Mouse (Mus musculus): ENCODE results near the gene Gm20388. TPM values are rescaled to one million over a fixed set of nuclear protein-coding genes. Genes with fewer than 3 reads are reported as not detected.

The Gm20388 gene
- polyA plus RNA-seq, 1 experiment: 49.7 TPM

- Histone ChIP-seq H3K36me3 (ENCODE audit: control insufficient read depth, insufficient read depth, low read length) (no peaks in the 10 kb centered on the region), H3K27me3 (replicated peaks; ENCODE audit: control insufficient read depth, insufficient read depth, low read length) (no peaks in the 10 kb centered on the region), H3K4me1 (ENCODE audit: control insufficient read depth, insufficient read depth, low read length) (peaks cover 7% of the 10 kb centered on the region; the same call in 1 of the 2 replicates), H3K27ac (ENCODE audit: insufficient read depth, low read depth, low read length) (no peak overlapping the region), H3K4me3 (ENCODE audit: insufficient read depth, low read depth, low read length) (no peak overlapping the region)
- DNase-seq: no peak
- 86% methylated on average over 9 of the region's 9 CpGs for WGBS
- no peak for TF ChIP-seq POLR2A (IDR thresholded peaks at IDR 0.05; ENCODE audit: low read depth, low read length)
- no peak for TF ChIP-seq CTCF (conservative IDR thresholded peaks at IDR 0.05; ENCODE audit: insufficient read depth, insufficient read length, low read depth, low read length)
Observed at GRCm38 (mm10) chr8:121297299-121297698, 1386.7 kb downstream of the Gm20388 start.

DNA sequence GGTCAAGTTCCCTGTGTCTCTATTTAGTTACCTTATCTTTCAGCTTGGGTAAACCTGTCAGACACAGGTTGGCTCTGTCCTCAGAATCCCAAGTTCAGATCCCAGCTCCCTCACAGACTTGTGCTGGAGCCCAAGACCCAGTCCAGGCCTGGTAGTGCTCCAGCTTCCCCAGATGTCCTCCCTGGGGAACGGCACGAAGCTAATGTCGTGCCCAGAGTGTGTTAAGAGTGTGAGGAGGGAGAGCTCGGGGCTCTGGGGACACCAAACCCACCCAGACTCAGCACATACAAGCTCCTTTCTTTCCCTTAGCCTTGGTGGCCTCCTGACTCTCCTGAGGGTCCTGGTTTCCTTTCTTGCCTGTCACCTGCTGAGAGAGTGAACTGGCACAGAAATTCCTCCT, 1389.4 kb downstream of the Gm20388 start:
- H3K4me1 ChIP-seq (ENCODE audit: control insufficient read depth, insufficient read depth, low read length): peaks cover 8% of the 10 kb centered on the region; the same call in 1 of the 2 replicates
- no peaks in the 10 kb centered on the region for H3K27me3 ChIP-seq (replicated peaks; ENCODE audit: control insufficient read depth, insufficient read depth, low read length)
- WGBS: 62% methylated on average over 4 of the region's 4 CpGs
- H3K36me3 ChIP-seq (ENCODE audit: control insufficient read depth, insufficient read depth, low read length): no peaks in the 10 kb centered on the region
- H3K4me3 ChIP-seq (ENCODE audit: insufficient read depth, low read depth, low read length): no peak overlapping the region
- H3K27ac ChIP-seq (ENCODE audit: insufficient read depth, low read depth, low read length): no peak overlapping the region
- DNase-seq: no peak
- TF ChIP-seq CTCF (conservative IDR thresholded peaks at IDR 0.05; ENCODE audit: insufficient read depth, insufficient read length, low read depth, low read length) (no peak), POLR2A (IDR thresholded peaks at IDR 0.05; ENCODE audit: low read depth, low read length) (no peak)

DNA sequence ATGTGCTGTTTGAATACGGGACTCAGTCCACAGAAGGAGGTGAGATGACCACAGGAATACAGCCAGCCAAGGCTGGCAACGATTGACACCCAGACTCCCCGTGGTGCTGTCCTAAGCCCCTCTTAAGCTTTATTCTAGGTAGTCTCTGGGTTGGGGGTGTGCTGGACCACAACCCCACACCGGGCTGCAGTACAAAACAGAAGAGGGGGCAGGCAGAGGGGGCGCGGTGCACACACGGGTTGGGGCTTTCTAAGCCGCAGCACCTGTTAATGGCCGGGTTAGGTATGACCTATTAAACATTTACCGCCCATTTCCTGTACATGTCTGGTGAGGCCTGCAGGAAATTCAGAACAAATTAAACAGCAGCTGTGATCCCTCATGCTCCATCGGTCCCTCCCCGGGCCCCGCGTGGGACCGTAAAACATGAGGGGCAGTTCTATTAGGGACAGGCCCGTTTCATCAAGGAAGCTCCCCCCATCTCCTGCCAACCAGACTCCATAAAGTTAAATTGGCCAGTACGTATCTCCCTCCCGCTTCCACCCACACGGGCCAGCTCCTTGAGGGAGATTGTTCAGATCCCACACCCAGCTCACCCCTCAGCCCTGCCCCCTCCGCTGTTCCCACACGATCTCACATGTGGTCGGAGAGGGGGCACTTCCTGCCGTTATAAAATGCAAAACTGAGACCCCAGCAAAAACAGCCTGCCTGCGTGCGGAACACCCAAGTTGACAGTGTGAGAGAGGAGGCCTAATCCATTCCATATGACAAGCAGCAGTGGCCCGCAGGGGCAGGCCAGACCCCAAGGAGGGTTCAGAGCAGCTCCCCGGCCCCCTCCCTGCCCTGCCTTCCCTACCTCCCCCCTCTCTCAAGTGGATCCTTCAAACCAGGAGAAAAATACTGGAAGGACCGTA, 1390.1 kb downstream of the Gm20388 start:
- H3K27ac ChIP-seq (ENCODE audit: insufficient read depth, low read depth, low read length): peak overlapping the region; percentile 24; the same call in 1 of the 2 replicates
- DNase-seq: peak; percentile 45
- no peak for TF ChIP-seq CTCF (conservative IDR thresholded peaks at IDR 0.05; ENCODE audit: insufficient read depth, insufficient read length, low read depth, low read length)
- TF ChIP-seq POLR2A (IDR thresholded peaks at IDR 0.05; ENCODE audit: low read depth, low read length): no peak
- H3K4me3 ChIP-seq (ENCODE audit: insufficient read depth, low read depth, low read length): no peak overlapping the region
- no peaks in the 10 kb centered on the region for H3K27me3 ChIP-seq (replicated peaks; ENCODE audit: control insufficient read depth, insufficient read depth, low read length)
- H3K36me3 ChIP-seq (ENCODE audit: control insufficient read depth, insufficient read depth, low read length): no peaks in the 10 kb centered on the region
- WGBS: 30% methylated on average over 28 of the region's 28 CpGs
- H3K4me1 ChIP-seq (ENCODE audit: control insufficient read depth, insufficient read depth, low read length): peaks cover 8% of the 10 kb centered on the region; the same call in 1 of the 2 replicates

- H3K27me3 ChIP-seq (replicated peaks; ENCODE audit: control insufficient read depth, insufficient read depth, low read length): no peaks in the 10 kb centered on the region
- no peak overlapping the region for H3K4me3 ChIP-seq (ENCODE audit: insufficient read depth, low read depth, low read length)
- no peak for TF ChIP-seq POLR2A (IDR thresholded peaks at IDR 0.05; ENCODE audit: low read depth, low read length)
- 33% methylated on average over 15 of the region's 15 CpGs for WGBS
- H3K27ac ChIP-seq (ENCODE audit: insufficient read depth, low read depth, low read length): peak overlapping the region; percentile 8; the same call in 1 of the 2 replicates
- DNase-seq: no peak
- H3K36me3 ChIP-seq (ENCODE audit: control insufficient read depth, insufficient read depth, low read length): no peaks in the 10 kb centered on the region
- H3K4me1 ChIP-seq (ENCODE audit: control insufficient read depth, insufficient read depth, low read length): peaks cover 8% of the 10 kb centered on the region; the same call in 1 of the 2 replicates
Observed at GRCm38 (mm10) chr8:121301431-121301830, 1390.8 kb downstream of the Gm20388 start.

- Histone ChIP-seq H3K4me3 (ENCODE audit: insufficient read depth, low read depth, low read length) (no peak overlapping the region), H3K27ac (ENCODE audit: insufficient read depth, low read depth, low read length) (peak overlapping the region; percentile 8; the same call in 1 of the 2 replicates), H3K27me3 (replicated peaks; ENCODE audit: control insufficient read depth, insufficient read depth, low read length) (no peaks in the 10 kb centered on the region), H3K36me3 (ENCODE audit: control insufficient read depth, insufficient read depth, low read length) (no peaks in the 10 kb centered on the region), H3K4me1 (ENCODE audit: control insufficient read depth, insufficient read depth, low read length) (peaks cover 8% of the 10 kb centered on the region; the same call in 1 of the 2 replicates)
- peak; percentile 35 for DNase-seq
- TF ChIP-seq POLR2A (IDR thresholded peaks at IDR 0.05; ENCODE audit: low read depth, low read length) (no peak), CTCF (conservative IDR thresholded peaks at IDR 0.05; ENCODE audit: insufficient read depth, insufficient read length, low read depth, low read length) (no peak)
- WGBS: 27% methylated on average over 10 of the region's 10 CpGs
Observed at GRCm38 (mm10) chr8:121301978-121302649, 1391.5 kb downstream of the Gm20388 start.

GRCm38 (mm10) chr8:121307723-121308122, 1397.1 kb downstream of the Gm20388 start:
- no peaks in the 10 kb centered on the region for H3K4me1 ChIP-seq (ENCODE audit: control insufficient read depth, insufficient read depth, low read length)
- H3K4me3 ChIP-seq (ENCODE audit: insufficient read depth, low read depth, low read length): no peak overlapping the region
- DNase-seq: peak; percentile 43
- no peak overlapping the region for H3K27ac ChIP-seq (ENCODE audit: insufficient read depth, low read depth, low read length)
- 73% methylated on average over 7 of the region's 7 CpGs for WGBS
- H3K36me3 ChIP-seq (ENCODE audit: control insufficient read depth, insufficient read depth, low read length): no peaks in the 10 kb centered on the region
- TF ChIP-seq POLR2A (IDR thresholded peaks at IDR 0.05; ENCODE audit: low read depth, low read length) (no peak), CTCF (conservative IDR thresholded peaks at IDR 0.05; ENCODE audit: insufficient read depth, insufficient read length, low read depth, low read length) (no peak)
- H3K27me3 ChIP-seq (replicated peaks; ENCODE audit: control insufficient read depth, insufficient read depth, low read length): no peaks in the 10 kb centered on the region

Measured in kidney, adult 2 months (tissue).